Mouse (Mus musculus) liver, postnatal 0 days (tissue): ENCODE data around the gene Nagk.

ENCODE experiments used
- CTCF ChIP-seq: sonication (generic); IDR thresholded peaks from 2 replicates; pipeline ENCODE4 v1.5.1; 2016; ENCODE audit warnings: antibody characterized with exemption, low read depth
- EP300 ChIP-seq: IDR thresholded peaks from 2 replicates; pipeline ENCODE4 v1.6.1; 2016; ENCODE audit warnings: antibody characterized with exemption, low read depth, mild to moderate bottlenecking

- TF ChIP-seq CTCF (no peak), EP300 (no peak)
Observed at GRCm38 (mm10) chr6:83774126-83774525, 20.7 kb upstream of the Nagk start.
